Mouse (Mus musculus) MEL (cell line): ENCODE data around the gene Abl1.

Experiments used
- CHD1 ChIP-seq: IDR thresholded peaks from 2 replicates; pipeline ENCODE4 v1.6.1; 2012; ENCODE audit warnings: low read depth, mild to moderate bottlenecking, inconsistent platforms, low read length, improper control_type of control experiment
- CTCF ChIP-seq, 3 experiments: IDR thresholded peaks in 2 of 3; conservative IDR thresholded peaks in 1 of 3; 2 replicates each; pipeline ENCODE4 v1.5.1; 2011 to 2012; ENCODE audit warnings: low read length in 3 of 3, low read depth in 2 of 3, mild to moderate bottlenecking in 2 of 3, improper control_type of control experiment in 1 of 3, inconsistent platforms in 1 of 3, mixed read lengths in 1 of 3, moderate library complexity in 1 of 3; ENCODE audit not compliant: control insufficient read depth in 1 of 3, insufficient read depth in 1 of 3, poor library complexity in 1 of 3, severe bottlenecking in 1 of 3
- EP300 ChIP-seq, 2 experiments: IDR thresholded peaks; 2 replicates each; pipeline ENCODE4 v1.6.1; 2011; ENCODE audit warnings: improper control_type of control experiment in 2 of 2, low read length in 2 of 2, low read depth in 1 of 2, mild to moderate bottlenecking in 1 of 2
- GATA1 ChIP-seq: IDR thresholded peaks from 2 replicates; pipeline ENCODE4 v1.6.1; 2011; ENCODE audit warnings: low read depth, low read length, improper control_type of control experiment
- HCFC1 ChIP-seq: IDR thresholded peaks from 2 replicates; pipeline ENCODE4 v1.6.1; 2012; ENCODE audit warnings: low read depth, mild to moderate bottlenecking, inconsistent platforms, low read length, improper control_type of control experiment, moderate library complexity
- JUND ChIP-seq: IDR thresholded peaks from 2 replicates; pipeline ENCODE4 v1.6.1; 2011; ENCODE audit warnings: low read depth, mild to moderate bottlenecking, improper control_type of control experiment, low read length
- MAX ChIP-seq: IDR thresholded peaks from 2 replicates; pipeline ENCODE4 v1.6.1; 2011; ENCODE audit warnings: low read length, improper control_type of control experiment
- MXI1 ChIP-seq: IDR thresholded peaks from 2 replicates; pipeline ENCODE4 v1.6.1; 2011; ENCODE audit warnings: mild to moderate bottlenecking, low read depth, low read length, improper control_type of control experiment
- POLR2A ChIP-seq, 2 experiments: IDR thresholded peaks; 2 replicates each; pipeline ENCODE4 v1.6.1; 2011 to 2012; ENCODE audit warnings: low read length in 2 of 2, mild to moderate bottlenecking in 2 of 2, control low read depth in 1 of 2, improper control_type of control experiment in 1 of 2, low read depth in 1 of 2, moderate library complexity in 1 of 2; ENCODE audit not compliant: control insufficient read depth in 1 of 2, insufficient read depth in 1 of 2, poor library complexity in 1 of 2
- RCOR1 ChIP-seq: IDR thresholded peaks from 2 replicates; pipeline ENCODE4 v1.6.1; 2012; ENCODE audit warnings: low read depth, mild to moderate bottlenecking, inconsistent platforms, low read length, improper control_type of control experiment
- SIN3A ChIP-seq: IDR thresholded peaks from 2 replicates; pipeline ENCODE4 v1.6.1; 2012; ENCODE audit warnings: low read length, improper control_type of control experiment, inconsistent platforms
- TBP ChIP-seq: IDR thresholded peaks from 2 replicates; pipeline ENCODE4 v1.8.0; 2011; ENCODE audit warnings: low read depth, low read length, improper control_type of control experiment
- TCF12 ChIP-seq: IDR thresholded peaks from 2 replicates; pipeline ENCODE4 v1.6.1; 2014; ENCODE audit warnings: low read depth, mild to moderate bottlenecking, inconsistent platforms, low read length, improper control_type of control experiment, moderate library complexity
- USF1 ChIP-seq: IDR thresholded peaks from 2 replicates; pipeline ENCODE4 v1.6.1; 2014; ENCODE audit warnings: low read depth, mild to moderate bottlenecking, inconsistent platforms, low read length, improper control_type of control experiment, moderate library complexity

- TF ChIP-seq CTCF (IDR thresholded peaks at IDR 0.05 in 2 of 3, conservative IDR thresholded peaks at IDR 0.05 in 1 of 3; ENCODE audit: control insufficient read depth in 1 of 3, insufficient read depth in 1 of 3, low read depth in 2 of 3, low read length in 3 of 3, poor library complexity in 1 of 3, severe bottlenecking in 1 of 3) (no peak), TCF12 (no peak), USF1 (no peak), JUND (no peak), MAX (no peak), RCOR1 (no peak), GATA1 (no peak), POLR2A (IDR thresholded peaks at IDR 0.05; ENCODE audit: control insufficient read depth in 1 of 2, insufficient read depth in 1 of 2, low read depth in 1 of 2, low read length in 2 of 2, poor library complexity in 1 of 2) (no peak), MXI1 (no peak), EP300 (IDR thresholded peaks at IDR 0.05; ENCODE audit: low read depth in 1 of 2, low read length in 2 of 2) (no peak), HCFC1 (no peak), SIN3A (no peak), CHD1 (no peak), TBP (no peak)
These were observed 48.1 kb upstream of the Abl1 start, which contains the start of gene Prdm12 for GRCm38 (mm10) chr2:31639901-31640608.
